Mouse (Mus musculus): ENCODE measurements around the gene Vhl. TPM values are rescaled to one million over a fixed set of nuclear protein-coding genes. Genes with fewer than 3 reads are reported as not detected.

Gene Vhl
- polyA plus RNA-seq (2012; ENCODE audit: insufficient read depth, insufficient read length, missing spikeins) = 27.7 and 30.8 TPM in 2 replicates

DNA sequence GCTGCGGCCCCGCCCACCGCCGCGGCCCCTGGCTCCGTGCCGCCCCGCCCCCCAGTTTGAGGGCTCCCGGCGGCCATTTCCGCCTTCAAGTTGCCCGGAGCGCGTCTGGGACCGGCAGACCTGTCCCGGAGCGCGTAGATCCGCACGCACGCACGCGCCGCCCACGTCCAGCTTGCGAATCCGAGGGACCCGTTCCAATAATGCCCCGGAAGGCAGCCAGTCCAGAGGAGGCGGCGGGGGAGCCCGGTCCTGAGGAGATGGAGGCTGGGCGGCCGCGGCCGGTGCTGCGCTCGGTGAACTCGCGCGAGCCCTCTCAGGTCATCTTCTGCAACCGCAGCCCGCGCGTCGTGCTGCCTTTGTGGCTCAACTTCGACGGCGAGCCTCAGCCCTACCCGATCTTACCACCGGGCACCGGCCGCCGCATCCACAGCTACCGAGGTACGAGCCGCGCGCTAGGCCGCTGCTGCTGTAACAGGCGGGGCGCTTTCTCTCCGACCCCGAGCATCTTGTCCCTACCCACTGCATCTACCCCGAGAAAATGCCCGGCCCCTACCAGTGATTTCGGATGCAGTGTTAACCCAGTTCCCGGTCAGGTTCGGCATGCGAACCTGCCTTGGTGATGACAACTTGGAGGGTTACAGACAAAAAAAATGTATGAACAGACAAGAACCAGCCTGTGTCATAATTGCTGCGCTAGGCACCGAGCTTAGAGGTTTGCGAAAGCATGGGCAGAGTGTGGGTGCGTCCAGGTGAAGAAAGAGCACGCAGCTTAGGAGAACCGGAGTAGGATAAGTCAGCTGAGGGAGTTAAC lies at the start of gene Vhl:
Gene Vhl, plus strand, starts transcription at position 19 of the 811 bp plus-strand sequence.
- no peak for TF ChIP-seq CTCF (IDR thresholded peaks at IDR 0.05; ENCODE audit: low read depth, low read length)

DNA sequence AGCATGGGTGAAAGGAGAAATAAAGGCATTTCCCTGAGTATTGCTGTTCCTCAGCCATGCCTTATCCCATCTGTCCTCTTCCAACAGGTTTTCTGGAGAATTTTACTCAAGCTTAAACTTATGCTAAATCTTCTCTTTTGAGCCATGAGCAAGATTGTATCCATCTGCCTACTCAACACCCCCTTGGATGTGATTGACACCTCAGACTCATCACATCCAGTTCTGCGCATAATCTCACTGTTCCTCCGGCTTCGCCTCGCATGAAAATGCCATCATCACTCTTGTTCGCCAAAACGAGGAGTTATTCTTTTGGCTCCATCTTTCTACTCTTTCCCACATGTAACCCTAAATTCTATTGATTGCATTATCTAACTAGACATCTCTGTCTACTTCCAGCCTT lies 47.7 kb upstream of the Vhl start:
- no peak for TF ChIP-seq POLR2A (IDR thresholded peaks at IDR 0.05; ENCODE audit: borderline replicate concordance, low read depth, low read length)
- TF ChIP-seq CTCF (IDR thresholded peaks at IDR 0.05; ENCODE audit: low read depth, low read length) = no peak
- no peak overlapping the region for H3K27ac ChIP-seq (ENCODE audit: insufficient read depth, low read depth, low read length)
- no peak overlapping the region for H3K4me3 ChIP-seq (ENCODE audit: insufficient read depth, low read length)
- H3K4me1 ChIP-seq (ENCODE audit: control insufficient read depth, insufficient read depth, low read length) = no peaks in the 10 kb centered on the region

More for the DNA sequence above, at the start of gene Vhl:
- Histone ChIP-seq H3K4me1 (ENCODE audit: control insufficient read depth, insufficient read depth, low read length) (peaks cover 22% of the 10 kb centered on the region), H3K4me3 (ENCODE audit: insufficient read depth, low read length) (peak within 1 kb of the TSS; percentile 81), H3K27ac (ENCODE audit: insufficient read depth, low read depth, low read length) (peak within 1 kb of the TSS; percentile 49)

DNA sequence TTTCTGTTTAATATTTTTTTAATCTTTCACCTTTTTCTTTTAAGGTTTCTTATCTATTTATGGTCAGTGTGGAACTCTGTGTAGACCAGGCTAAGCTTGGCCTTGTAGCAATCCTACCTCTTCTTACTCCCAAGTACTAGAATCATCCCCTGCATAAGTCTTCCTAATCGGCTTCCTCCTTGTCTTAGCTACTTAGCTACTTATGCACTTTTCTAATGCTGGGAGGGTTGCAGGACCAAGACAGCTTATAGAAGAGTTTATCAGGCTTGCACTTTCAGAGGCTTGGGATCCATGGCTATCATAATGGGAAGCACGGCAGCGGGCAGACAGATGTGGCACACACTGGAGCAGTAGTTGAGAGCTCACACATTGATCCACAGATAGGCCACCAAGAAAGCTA lies 44.5 kb upstream of the Vhl start:
- Histone ChIP-seq H3K27ac (ENCODE audit: insufficient read depth, low read depth, low read length) (no peak overlapping the region), H3K4me3 (ENCODE audit: insufficient read depth, low read length) (no peak overlapping the region), H3K4me1 (ENCODE audit: control insufficient read depth, insufficient read depth, low read length) (no peaks in the 10 kb centered on the region)
- TF ChIP-seq POLR2A (IDR thresholded peaks at IDR 0.05; ENCODE audit: borderline replicate concordance, low read depth, low read length) = no peak
- no peak for TF ChIP-seq CTCF (IDR thresholded peaks at IDR 0.05; ENCODE audit: low read depth, low read length)

DNA sequence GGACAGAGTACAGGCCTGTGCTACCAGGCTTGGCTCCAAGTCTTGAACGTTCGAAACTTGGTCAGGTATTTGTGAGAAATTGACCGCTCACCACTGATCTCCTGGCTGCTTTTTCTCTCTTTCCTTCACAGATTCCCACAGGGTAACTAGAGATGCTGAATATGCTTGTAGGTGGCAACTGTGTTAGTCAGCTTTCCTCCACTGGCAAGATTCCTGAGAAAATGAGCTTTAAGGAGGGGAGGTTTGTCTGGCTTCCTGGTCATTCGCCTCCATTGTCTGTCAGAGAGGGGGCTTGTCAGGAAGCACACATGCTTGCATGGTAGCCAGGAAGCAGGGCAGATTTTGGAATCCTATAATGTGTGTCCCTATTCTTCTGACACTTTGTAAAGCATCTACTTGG lies 40.7 kb upstream of the Vhl start:
- H3K27ac ChIP-seq (ENCODE audit: insufficient read depth, low read depth, low read length) = no peak overlapping the region
- H3K4me3 ChIP-seq (ENCODE audit: insufficient read depth, low read length) = no peak overlapping the region
- H3K4me1 ChIP-seq (ENCODE audit: control insufficient read depth, insufficient read depth, low read length) = no peaks in the 10 kb centered on the region

GRCm38 (mm10) chr6:113585065-113585464 lies 38.7 kb upstream of the Vhl start:
- Histone ChIP-seq H3K4me3 (ENCODE audit: insufficient read depth, low read length) (no peak overlapping the region), H3K4me1 (ENCODE audit: control insufficient read depth, insufficient read depth, low read length) (no peaks in the 10 kb centered on the region)
- TF ChIP-seq CTCF (IDR thresholded peaks at IDR 0.05; ENCODE audit: low read depth, low read length) = no peak
- no peak for TF ChIP-seq POLR2A (IDR thresholded peaks at IDR 0.05; ENCODE audit: borderline replicate concordance, low read depth, low read length)

More for the DNA sequence above, 40.7 kb upstream of the Vhl start:
- TF ChIP-seq POLR2A (IDR thresholded peaks at IDR 0.05; ENCODE audit: borderline replicate concordance, low read depth, low read length) (no peak), CTCF (IDR thresholded peaks at IDR 0.05; ENCODE audit: low read depth, low read length) (no peak)

GRCm38 (mm10) chr6:113586466-113587183 lies 37.1 kb upstream of the Vhl start:
- H3K4me3 ChIP-seq (ENCODE audit: insufficient read depth, low read length) = no peak overlapping the region
- no peaks in the 10 kb centered on the region for H3K4me1 ChIP-seq (ENCODE audit: control insufficient read depth, insufficient read depth, low read length)
- no peak overlapping the region for H3K27ac ChIP-seq (ENCODE audit: insufficient read depth, low read depth, low read length)
- TF ChIP-seq CTCF (IDR thresholded peaks at IDR 0.05; ENCODE audit: low read depth, low read length) (no peak), POLR2A (IDR thresholded peaks at IDR 0.05; ENCODE audit: borderline replicate concordance, low read depth, low read length) (no peak)

More at GRCm38 (mm10) chr6:113585065-113585464, 38.7 kb upstream of the Vhl start:
- H3K27ac ChIP-seq (ENCODE audit: insufficient read depth, low read depth, low read length) = no peak overlapping the region

GRCm38 (mm10) chr6:113592637-113593036 lies 31.1 kb upstream of the Vhl start:
- H3K4me3 ChIP-seq (ENCODE audit: insufficient read depth, low read length) = no peak overlapping the region
- H3K4me1 ChIP-seq (ENCODE audit: control insufficient read depth, insufficient read depth, low read length) = no peaks in the 10 kb centered on the region
- H3K27ac ChIP-seq (ENCODE audit: insufficient read depth, low read depth, low read length) = no peak overlapping the region
- TF ChIP-seq CTCF (IDR thresholded peaks at IDR 0.05; ENCODE audit: low read depth, low read length) (no peak), POLR2A (IDR thresholded peaks at IDR 0.05; ENCODE audit: borderline replicate concordance, low read depth, low read length) (no peak)

DNA sequence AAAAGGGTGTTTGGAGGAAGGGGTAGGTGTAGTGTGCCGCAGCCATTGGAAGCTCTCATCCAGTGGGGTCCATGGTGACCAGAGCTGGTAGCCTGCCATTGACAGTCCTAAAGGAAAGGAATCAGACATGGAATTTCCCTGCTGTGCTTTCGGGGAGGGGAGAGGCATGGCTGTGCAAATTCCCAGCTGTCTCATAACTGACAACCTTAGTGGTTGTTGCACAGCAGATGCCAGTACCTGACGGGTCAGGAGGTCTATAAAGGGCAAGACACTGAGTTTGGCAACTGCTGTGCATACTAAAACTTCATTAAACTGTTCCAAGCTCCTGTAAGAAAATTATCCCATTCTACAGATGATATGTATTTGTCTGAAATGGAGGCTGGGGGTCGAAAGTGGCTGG lies 25.8 kb upstream of the Vhl start:
- H3K4me3 ChIP-seq (ENCODE audit: insufficient read depth, low read length) = no peak overlapping the region
- H3K4me1 ChIP-seq (ENCODE audit: control insufficient read depth, insufficient read depth, low read length) = no peaks in the 10 kb centered on the region
- H3K27ac ChIP-seq (ENCODE audit: insufficient read depth, low read depth, low read length) = no peak overlapping the region
- TF ChIP-seq CTCF (IDR thresholded peaks at IDR 0.05; ENCODE audit: low read depth, low read length) = no peak

DNA sequence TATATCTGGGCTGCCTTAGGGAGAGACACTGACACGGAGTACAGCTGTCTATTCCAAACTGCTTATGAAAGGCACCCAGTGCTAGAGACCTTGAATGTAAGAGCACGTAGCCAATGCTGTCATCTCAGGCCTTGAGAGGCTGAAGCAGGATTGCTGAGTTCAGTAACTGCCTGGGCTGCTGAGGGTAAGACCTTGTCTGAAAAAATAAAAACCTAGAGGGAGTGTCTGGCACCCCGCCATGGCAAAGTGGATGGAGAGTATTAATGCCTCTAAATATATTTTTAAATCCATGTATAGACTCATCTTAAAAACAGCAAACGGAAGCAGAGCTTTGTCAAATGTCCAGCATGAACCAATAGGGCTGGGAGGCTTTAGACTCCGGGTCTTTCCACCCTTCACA lies 23.9 kb upstream of the Vhl start:
- Histone ChIP-seq H3K27ac (ENCODE audit: insufficient read depth, low read depth, low read length) (no peak overlapping the region), H3K4me3 (ENCODE audit: insufficient read depth, low read length) (no peak overlapping the region), H3K4me1 (ENCODE audit: control insufficient read depth, insufficient read depth, low read length) (no peaks in the 10 kb centered on the region)
- TF ChIP-seq POLR2A (IDR thresholded peaks at IDR 0.05; ENCODE audit: borderline replicate concordance, low read depth, low read length) (no peak), CTCF (IDR thresholded peaks at IDR 0.05; ENCODE audit: low read depth, low read length) (no peak)

DNA sequence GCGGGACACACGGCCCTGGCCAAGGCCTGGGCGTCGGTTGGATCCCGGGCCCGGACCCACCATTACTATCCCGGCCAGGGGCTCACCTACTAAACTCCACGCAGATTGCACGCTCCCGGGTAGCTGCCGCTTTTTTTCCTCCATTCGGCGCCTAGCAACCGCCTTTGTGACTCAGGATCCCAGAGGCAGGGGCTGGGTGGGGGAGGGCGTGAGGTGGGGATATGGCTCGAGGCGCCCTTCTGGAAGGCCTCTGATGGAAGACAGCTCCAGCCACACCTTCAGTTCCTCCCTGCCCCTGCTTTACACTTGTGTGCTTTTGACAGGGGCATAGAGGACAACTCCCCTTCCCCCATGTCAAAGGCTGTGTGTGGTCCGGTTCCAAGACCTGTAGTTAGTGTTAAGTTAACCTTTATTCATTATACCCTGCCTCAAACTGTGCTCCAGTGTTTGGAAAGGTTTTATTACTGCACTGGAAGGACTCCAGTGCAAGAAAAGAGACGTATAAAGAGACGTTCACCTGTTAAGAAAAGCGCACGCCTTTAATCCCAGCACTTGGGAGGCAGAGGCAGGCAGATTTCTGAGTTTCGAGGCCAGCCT lies 23.1 kb upstream of the Vhl start, which contains the start of gene Fancd2os:
Gene Fancd2os, minus strand, starts transcription at position 173 of the 597 bp plus-strand sequence.
- Histone ChIP-seq H3K4me1 (ENCODE audit: control insufficient read depth, insufficient read depth, low read length) (no peaks in the 10 kb centered on the region; the same call in 1 of the 2 replicates), H3K27ac (ENCODE audit: insufficient read depth, low read depth, low read length) (no peak within 1 kb of the TSS), H3K4me3 (ENCODE audit: insufficient read depth, low read length) (no peak within 1 kb of the TSS)
- no peak for TF ChIP-seq CTCF (IDR thresholded peaks at IDR 0.05; ENCODE audit: low read depth, low read length)
- TF ChIP-seq POLR2A (IDR thresholded peaks at IDR 0.05; ENCODE audit: borderline replicate concordance, low read depth, low read length) = no peak
